Mouse (Mus musculus): ENCODE data around the gene Zfp82. TPM values are rescaled to one million over a fixed set of nuclear protein-coding genes. Genes with fewer than 3 reads are reported as not detected.
A peak's percentile ranks its signal among the peaks of the same experiment; 100 is the strongest.
"Not testable (repeated sequence)": the region's sequence is repeated elsewhere in the genome, so short reads cannot be mapped to it uniquely, and the experiment has no call there.

The Zfp82 gene
- polyA plus RNA-seq (2015; fragmentation: Nextera tagmentation; extraction: Ambion mirVana): 3.5 and 4.6 TPM in 2 replicates

- Histone ChIP-seq H3K9me3 (replicated peaks) (no peaks in the 10 kb centered on the region), H3K27me3 (no peaks in the 10 kb centered on the region), H3K4me2 (peak within 1 kb of the TSS; percentile 90), H3K4me1 (replicated peaks) (peaks cover 3% of the 10 kb centered on the region; the same call in 1 of the 2 replicates), H3K4me3 (peak within 1 kb of the TSS; percentile 78), H3K9ac (peak within 1 kb of the TSS; percentile 77), H3K27ac (peak within 1 kb of the TSS; percentile 71), H3K36me3 (peaks cover 2% of the 10 kb centered on the region; the same call in 1 of the 2 replicates)
- under 1% methylated on average over 50 of the region's 50 CpGs for WGBS
- ATAC-seq (replicated peaks; ENCODE audit: insufficient number of reproducible peaks, insufficient read depth, low FRiP score, low read depth): peak; percentile 87
These were observed at the start of gene Zfp82 for GRCm38 (mm10) chr7:30072146-30073028. Zfp82 (minus strand) TSS chr7:30072900.

DNA sequence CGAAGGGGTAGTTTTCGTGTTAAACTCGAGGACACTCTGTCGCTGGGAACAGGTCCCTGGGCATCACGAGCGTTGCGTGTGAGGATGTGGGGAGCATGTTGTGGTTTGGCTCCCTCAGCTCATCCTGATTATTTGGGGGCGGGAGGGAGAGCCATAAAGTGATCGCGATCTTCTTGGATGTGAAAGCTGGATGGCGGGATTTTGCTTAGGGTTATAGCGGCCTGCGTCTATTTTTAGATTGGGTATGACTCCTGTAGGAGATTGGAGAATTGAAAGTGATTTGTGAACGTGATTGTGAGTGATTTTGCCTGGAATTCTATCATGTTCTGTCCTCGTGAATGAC lies 49.5 kb upstream of the Zfp82 start:
- Histone ChIP-seq H3K9me3 (replicated peaks) (no peaks in the 10 kb centered on the region), H3K36me3 (peaks cover 17% of the 10 kb centered on the region), H3K4me2 (peak overlapping the region; percentile 92), H3K4me3 (peak overlapping the region; percentile 93), H3K4me1 (replicated peaks) (peaks cover 3% of the 10 kb centered on the region; the same call in 1 of the 2 replicates), H3K27me3 (no peaks in the 10 kb centered on the region), H3K27ac (peak overlapping the region; percentile 91), H3K9ac (peak overlapping the region; percentile 83)
- no peak; the same call in 1 of the 2 replicates for ATAC-seq (replicated peaks; ENCODE audit: insufficient number of reproducible peaks, insufficient read depth, low FRiP score, low read depth)
- 4% methylated on average over 15 of the region's 15 CpGs for WGBS

GRCm38 (mm10) chr7:30121308-30122187 lies 48.8 kb upstream of the Zfp82 start, which contains the start of gene Zfp382:
Zfp382 (plus strand) TSS chr7:30121942.
- H3K27me3 ChIP-seq: no peaks in the 10 kb centered on the region
- H3K36me3 ChIP-seq: 0 out of 2 replicates have a peak, but pooled peaks cover 11% of the 10 kb centered on the region
- peak within 1 kb of the TSS; percentile 92 for H3K4me2 ChIP-seq
- WGBS: under 1% methylated on average over 61 of the region's 61 CpGs
- peak within 1 kb of the TSS; percentile 91 for H3K27ac ChIP-seq
- peaks cover 3% of the 10 kb centered on the region; the same call in 1 of the 2 replicates for H3K4me1 ChIP-seq (replicated peaks)
- no peaks in the 10 kb centered on the region for H3K9me3 ChIP-seq (replicated peaks)
- peak within 1 kb of the TSS; percentile 83 for H3K9ac ChIP-seq
- ATAC-seq (replicated peaks; ENCODE audit: insufficient number of reproducible peaks, insufficient read depth, low FRiP score, low read depth): peak; percentile 95
- H3K4me3 ChIP-seq: peak within 1 kb of the TSS; percentile 93

- not testable (repeated sequence) for H3K9me3 ChIP-seq (replicated peaks); ATAC-seq (replicated peaks; ENCODE audit: insufficient number of reproducible peaks, insufficient read depth, low FRiP score, low read depth); H3K27ac ChIP-seq; H3K4me1 ChIP-seq (replicated peaks); H3K4me3 ChIP-seq; H3K4me2 ChIP-seq; H3K27me3 ChIP-seq; H3K9ac ChIP-seq; H3K36me3 ChIP-seq
- whole genome bisulfite sequencing: 90% methylated on average over 12 of the region's 12 CpGs
These were observed 45.2 kb upstream of the Zfp82 start for GRCm38 (mm10) chr7:30117935-30118334.

- Histone ChIP-seq H3K27ac (no peak overlapping the region), H3K4me3 (no peak overlapping the region), H3K4me1 (replicated peaks) (peaks cover 7% of the 10 kb centered on the region; the same call in 1 of the 2 replicates), H3K27me3 (no peaks in the 10 kb centered on the region), H3K36me3 (no peaks in the 10 kb centered on the region), H3K4me2 (no peak overlapping the region), H3K9me3 (replicated peaks) (peaks cover 4% of the 10 kb centered on the region; the same call in 1 of the 2 replicates), H3K9ac (no peak overlapping the region)
- WGBS: 90% methylated on average over 5 of the region's 5 CpGs
- ATAC-seq (replicated peaks; ENCODE audit: insufficient number of reproducible peaks, insufficient read depth, low FRiP score, low read depth): no peak
These were observed 43.4 kb upstream of the Zfp82 start for GRCm38 (mm10) chr7:30116076-30116475.

GRCm38 (mm10) chr7:30099297-30099696 lies 26.6 kb upstream of the Zfp82 start:
- Histone ChIP-seq H3K27ac (no peak overlapping the region), H3K9ac (no peak overlapping the region), H3K9me3 (replicated peaks) (peaks cover 4% of the 10 kb centered on the region; the same call in 1 of the 2 replicates), H3K4me3 (no peak overlapping the region), H3K4me2 (no peak overlapping the region), H3K36me3 (peaks cover 53% of the 10 kb centered on the region), H3K4me1 (replicated peaks) (peaks cover 24% of the 10 kb centered on the region), H3K27me3 (no peaks in the 10 kb centered on the region)
- WGBS: 82% methylated on average over 13 of the region's 13 CpGs
- ATAC-seq (replicated peaks; ENCODE audit: insufficient number of reproducible peaks, insufficient read depth, low FRiP score, low read depth): no peak

- H3K27ac ChIP-seq: peak overlapping the region; percentile 99
These were observed 22.9 kb upstream of the Zfp82 start for GRCm38 (mm10) chr7:30095551-30096125.

DNA sequence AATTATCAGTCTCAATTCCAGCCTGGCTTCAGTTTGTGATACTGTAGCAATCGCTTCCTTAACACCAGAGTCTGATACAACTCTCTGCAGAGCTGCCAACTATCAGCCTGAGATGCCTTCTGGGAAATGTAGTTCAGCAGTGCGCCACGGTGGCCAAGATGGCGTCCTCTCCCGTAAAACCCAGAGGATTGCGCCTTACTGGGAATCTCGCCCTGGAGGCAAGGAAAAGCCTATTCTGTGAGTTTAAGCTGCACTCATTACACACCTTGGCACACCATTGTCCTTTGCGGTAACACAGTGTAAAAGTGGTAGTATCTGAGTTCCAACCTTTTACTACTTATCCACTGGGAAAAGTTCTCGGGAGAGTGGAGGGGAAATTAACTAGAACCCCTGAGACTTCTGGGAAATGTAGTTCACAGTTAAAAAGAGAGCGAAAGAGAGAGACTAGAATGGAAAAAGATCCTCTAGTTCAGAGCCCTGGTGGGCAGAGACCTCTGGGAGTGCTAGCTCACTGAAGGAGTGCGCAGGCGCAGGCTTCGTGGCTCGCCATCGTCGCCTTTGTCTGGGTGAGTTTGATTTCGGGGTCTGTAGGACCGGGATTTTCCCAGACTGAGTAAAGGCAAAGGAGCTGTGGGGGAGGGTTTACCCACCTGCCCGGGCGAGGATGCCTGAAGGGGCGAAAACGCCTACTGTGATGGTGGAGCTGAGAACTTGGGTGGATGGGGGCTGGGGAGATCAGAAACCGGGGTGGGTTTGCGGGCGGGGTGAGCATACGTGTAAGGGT lies 22.1 kb upstream of the Zfp82 start, which contains the start of gene Zfp260:
TSS of gene Zfp260 (plus strand) at position 132 of the 784 bp plus-strand sequence.
- Histone ChIP-seq H3K27ac (peak within 1 kb of the TSS; percentile 99), H3K4me3 (peak within 1 kb of the TSS; percentile 86), H3K4me2 (peak within 1 kb of the TSS; percentile 74), H3K9ac (peak within 1 kb of the TSS; percentile 87), H3K9me3 (replicated peaks) (no peaks in the 10 kb centered on the region), H3K36me3 (peaks cover 14% of the 10 kb centered on the region), H3K27me3 (no peaks in the 10 kb centered on the region), H3K4me1 (replicated peaks) (peaks cover 29% of the 10 kb centered on the region)
- under 1% methylated on average over 26 of the region's 26 CpGs for WGBS
- ATAC-seq (replicated peaks; ENCODE audit: insufficient number of reproducible peaks, insufficient read depth, low FRiP score, low read depth): peak; percentile 79

More at GRCm38 (mm10) chr7:30095551-30096125, 22.9 kb upstream of the Zfp82 start:
- peak overlapping the region; percentile 86 for H3K4me3 ChIP-seq
- no peaks in the 10 kb centered on the region for H3K9me3 ChIP-seq (replicated peaks)
- H3K36me3 ChIP-seq: peaks cover 22% of the 10 kb centered on the region
- no peaks in the 10 kb centered on the region for H3K27me3 ChIP-seq
- 4% methylated on average over 5 of the region's 5 CpGs for WGBS
- H3K9ac ChIP-seq: peak overlapping the region; percentile 45
- peaks cover 29% of the 10 kb centered on the region for H3K4me1 ChIP-seq (replicated peaks)
- ATAC-seq (replicated peaks; ENCODE audit: insufficient number of reproducible peaks, insufficient read depth, low FRiP score, low read depth): no peak
- H3K4me2 ChIP-seq: peak overlapping the region; percentile 74

DNA sequence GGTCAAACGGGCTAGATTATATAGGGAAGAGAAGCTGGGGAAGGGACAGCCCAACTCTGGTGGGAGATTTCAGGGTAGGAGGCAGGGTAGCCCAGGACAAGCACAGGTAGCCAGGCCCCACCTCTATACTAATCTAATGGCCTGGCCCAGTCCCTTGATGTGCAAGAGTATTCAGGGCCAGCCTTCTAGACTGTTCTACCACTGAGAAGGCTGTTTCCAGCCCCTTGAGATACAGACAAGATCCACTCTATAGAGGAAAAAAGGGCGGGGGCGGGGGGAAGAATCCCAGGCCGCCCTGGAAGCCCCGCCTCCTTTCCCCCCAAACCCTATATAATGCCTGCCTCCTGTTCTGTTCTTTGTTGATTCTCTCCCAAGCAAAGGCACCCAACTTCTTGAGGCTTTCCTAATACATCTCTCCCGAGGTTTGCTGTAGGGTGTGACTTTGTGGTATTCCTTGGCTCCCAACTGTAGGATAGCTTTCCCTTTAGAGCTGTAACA lies 21.3 kb upstream of the Zfp82 start:
- H3K4me3 ChIP-seq: peak overlapping the region; percentile 86
- H3K36me3 ChIP-seq: peaks cover 6% of the 10 kb centered on the region
- H3K9ac ChIP-seq: peak overlapping the region; percentile 87; the same call in 1 of the 2 replicates
- no peak for ATAC-seq (replicated peaks; ENCODE audit: insufficient number of reproducible peaks, insufficient read depth, low FRiP score, low read depth)
- H3K27ac ChIP-seq: peak overlapping the region; percentile 99; the same call in 1 of the 2 replicates
- H3K9me3 ChIP-seq (replicated peaks): no peaks in the 10 kb centered on the region
- H3K27me3 ChIP-seq: no peaks in the 10 kb centered on the region
- peak overlapping the region; percentile 74 for H3K4me2 ChIP-seq
- H3K4me1 ChIP-seq (replicated peaks): peaks cover 35% of the 10 kb centered on the region
- 68% methylated on average over 6 of the region's 6 CpGs for WGBS

- Histone ChIP-seq H3K9ac (no peak overlapping the region), H3K4me3 (no peak overlapping the region), H3K27ac (no peak overlapping the region), H3K4me2 (no peak overlapping the region), H3K27me3 (no peaks in the 10 kb centered on the region), H3K4me1 (replicated peaks) (peaks cover 27% of the 10 kb centered on the region), H3K9me3 (replicated peaks) (no peaks in the 10 kb centered on the region), H3K36me3 (no peaks in the 10 kb centered on the region)
- WGBS: 73% methylated on average over 9 of the region's 9 CpGs
- no peak for ATAC-seq (replicated peaks; ENCODE audit: insufficient number of reproducible peaks, insufficient read depth, low FRiP score, low read depth)
These were observed 20.0 kb upstream of the Zfp82 start for GRCm38 (mm10) chr7:30092666-30093065.
